Mouse (Mus musculus) retina, postnatal 1 day (tissue): ENCODE results near the gene Per1.

Experiments
- DNase-seq: peaks from one replicate; pipeline ENCODE4 v3.0.0-alpha.2; 2012

Gene Per1

GRCm38 (mm10) chr11:69094697-69095429 lies at the start of gene Per1:
Gene Per1 (plus strand): TSS chr11:69095217.
- DNase-seq, result peak; percentile 100

- DNase-seq, result peak; percentile 94
Measured at GRCm38 (mm10) chr11:69045531-69046394, 49.3 kb upstream of the Per1 start, which contains the start of gene Aurkb. Gene Aurkb (plus strand): TSS chr11:69045647.

DNA sequence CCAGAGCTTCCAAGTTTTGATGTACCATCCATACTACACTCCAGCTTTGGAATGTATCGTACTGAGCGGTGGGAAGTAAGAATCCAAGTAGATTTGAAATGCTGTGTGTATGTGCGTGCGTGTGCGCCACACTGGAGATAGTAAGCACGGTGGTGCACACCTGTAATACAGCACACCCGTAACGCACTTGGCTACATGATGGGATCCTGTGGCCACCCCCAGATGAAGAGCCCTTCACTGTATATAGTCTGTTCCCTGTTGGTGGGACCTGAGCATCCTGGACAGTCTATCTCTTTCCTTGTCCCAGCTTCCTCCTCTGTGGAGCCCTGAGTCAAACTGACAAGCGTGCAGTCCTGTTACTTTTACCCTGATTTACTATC lies 48.6 kb upstream of the Per1 start:
- DNase-seq, result no peak

DNA sequence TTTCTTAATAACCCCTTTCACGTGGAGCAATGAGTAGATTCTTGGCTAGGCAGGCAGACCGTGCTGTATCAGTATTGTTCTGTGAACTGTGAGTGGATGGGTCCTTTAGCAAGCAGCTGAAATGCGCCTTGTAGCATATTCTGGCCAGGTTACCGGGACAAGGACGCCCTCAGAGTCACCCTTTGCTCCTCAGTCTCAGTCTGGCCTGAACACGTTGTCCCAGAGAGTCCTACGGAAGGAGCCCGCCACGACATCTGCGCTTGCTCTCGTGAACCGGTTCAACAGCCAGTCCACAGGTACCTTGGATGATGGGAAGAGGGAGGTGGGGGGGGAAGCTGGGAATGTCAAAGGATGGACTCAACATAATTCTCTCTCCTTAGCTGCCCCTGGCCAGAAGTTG lies 47.4 kb upstream of the Per1 start:
- DNase-seq, result no peak

- DNase-seq, result no peak
Measured at GRCm38 (mm10) chr11:69048151-69048550, 46.9 kb upstream of the Per1 start.

DNA sequence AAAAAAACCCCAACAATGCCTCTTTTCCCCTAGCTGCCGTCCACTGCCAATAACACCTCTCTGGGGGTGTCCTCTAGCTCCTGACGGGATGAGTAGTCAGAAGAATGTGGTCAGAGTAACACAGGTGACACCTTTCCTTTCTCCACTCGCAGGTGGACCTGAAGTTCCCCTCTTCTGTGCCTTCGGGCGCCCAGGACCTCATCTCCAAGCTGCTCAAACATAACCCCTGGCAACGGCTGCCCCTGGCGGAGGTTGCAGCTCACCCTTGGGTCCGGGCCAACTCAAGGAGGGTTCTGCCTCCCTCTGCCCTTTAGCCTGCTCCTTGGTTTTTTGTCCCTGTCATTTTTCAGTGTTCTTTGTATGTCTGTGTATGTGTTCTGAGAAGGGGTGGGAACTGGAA lies 44.3 kb upstream of the Per1 start:
- DNase-seq, result no peak

- DNase-seq, result no peak
Measured at GRCm38 (mm10) chr11:69051771-69052170, 43.2 kb upstream of the Per1 start.

GRCm38 (mm10) chr11:69052824-69053421 lies 42.1 kb upstream of the Per1 start:
- DNase-seq, result no peak

GRCm38 (mm10) chr11:69053848-69054247 lies 41.2 kb upstream of the Per1 start:
- DNase-seq, result no peak

DNA sequence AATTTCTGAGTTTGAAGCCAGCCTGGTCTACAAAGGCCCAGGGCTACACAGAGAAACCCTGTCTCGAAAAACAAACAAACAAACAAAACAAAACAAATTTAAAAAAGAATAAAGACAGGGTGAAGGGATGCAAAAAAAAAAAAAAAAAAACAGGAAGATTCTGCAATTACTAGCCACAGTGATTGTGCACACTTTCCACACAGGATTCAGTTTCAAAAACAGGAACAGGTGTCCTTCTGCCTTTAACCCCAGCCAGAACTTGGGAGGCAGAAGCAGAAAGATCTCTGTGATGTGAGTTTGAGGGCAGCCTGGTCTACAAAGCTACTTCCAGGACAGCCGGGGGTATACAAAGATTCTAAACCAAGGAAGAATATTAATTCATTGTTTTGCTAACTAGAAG lies 36.8 kb upstream of the Per1 start:
- no peak for DNase-seq

GRCm38 (mm10) chr11:69058729-69059356 lies 36.2 kb upstream of the Per1 start:
- no peak for DNase-seq

- peak; percentile 99 for DNase-seq
Measured at GRCm38 (mm10) chr11:69059357-69059974, 35.6 kb upstream of the Per1 start, which contains the start of gene Borcs6. Gene Borcs6 (plus strand): TSS chr11:69059717.

DNA sequence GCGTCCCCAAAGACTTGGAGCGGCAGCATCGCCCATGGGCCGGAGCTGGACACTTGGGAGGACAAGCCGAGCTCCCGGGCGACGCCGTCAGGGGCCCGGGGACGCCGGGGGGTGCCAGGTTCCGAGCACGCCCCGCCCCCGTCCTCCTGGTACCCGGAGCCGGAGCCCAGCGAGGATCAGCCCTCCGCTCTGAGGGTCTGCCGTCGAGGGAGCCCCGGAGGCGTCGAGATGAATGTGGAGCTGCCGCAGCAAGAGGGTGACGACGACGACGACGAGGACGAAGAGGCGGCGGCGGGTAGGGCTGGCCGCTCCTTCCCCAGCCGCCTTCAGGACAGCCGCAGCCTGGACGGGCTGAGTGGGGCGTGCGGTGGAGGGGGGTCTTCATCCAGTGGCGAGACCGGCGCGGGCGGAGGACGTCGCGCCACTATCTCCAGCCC lies 35.0 kb upstream of the Per1 start:
- DNase-seq, result no peak

DNA sequence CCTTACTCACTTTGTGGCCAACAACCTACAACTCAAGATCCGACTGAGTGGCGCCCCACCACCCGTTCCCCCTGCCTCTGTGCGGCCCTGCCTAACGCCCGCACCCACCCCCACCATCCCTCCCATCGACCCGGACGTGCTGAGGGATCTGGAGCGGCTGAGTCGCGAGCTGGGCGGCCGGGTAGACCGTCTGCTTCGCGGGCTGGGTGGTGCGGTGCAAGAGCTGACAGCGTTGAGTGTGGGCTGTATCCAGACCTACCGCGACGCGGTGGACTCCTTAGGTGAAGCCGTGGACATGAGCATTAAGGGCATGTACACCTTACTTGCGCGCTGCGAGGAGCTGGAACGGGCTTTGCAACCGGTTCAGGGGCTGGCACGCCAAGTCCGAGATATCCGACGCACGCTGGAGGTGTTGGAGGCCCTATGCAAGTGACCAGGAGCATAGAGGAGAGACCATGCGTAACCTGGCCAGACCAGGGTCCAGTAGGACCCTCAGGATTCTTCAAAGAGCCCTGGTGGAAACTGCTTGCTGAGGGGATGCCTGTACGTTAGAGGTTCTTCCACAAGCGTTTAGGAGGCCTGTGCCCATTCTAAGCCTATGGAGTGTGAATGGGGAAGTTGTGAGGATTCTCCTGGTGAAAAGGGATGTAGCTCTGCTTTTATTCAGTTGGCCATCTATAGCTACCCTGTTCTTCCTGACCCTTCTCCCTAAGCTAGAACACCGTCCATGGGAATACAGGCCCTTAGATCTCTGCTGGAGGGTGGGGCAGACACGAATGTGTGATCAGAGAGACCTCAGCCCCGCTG lies 34.4 kb upstream of the Per1 start:
- peak; percentile 60 for DNase-seq

DNA sequence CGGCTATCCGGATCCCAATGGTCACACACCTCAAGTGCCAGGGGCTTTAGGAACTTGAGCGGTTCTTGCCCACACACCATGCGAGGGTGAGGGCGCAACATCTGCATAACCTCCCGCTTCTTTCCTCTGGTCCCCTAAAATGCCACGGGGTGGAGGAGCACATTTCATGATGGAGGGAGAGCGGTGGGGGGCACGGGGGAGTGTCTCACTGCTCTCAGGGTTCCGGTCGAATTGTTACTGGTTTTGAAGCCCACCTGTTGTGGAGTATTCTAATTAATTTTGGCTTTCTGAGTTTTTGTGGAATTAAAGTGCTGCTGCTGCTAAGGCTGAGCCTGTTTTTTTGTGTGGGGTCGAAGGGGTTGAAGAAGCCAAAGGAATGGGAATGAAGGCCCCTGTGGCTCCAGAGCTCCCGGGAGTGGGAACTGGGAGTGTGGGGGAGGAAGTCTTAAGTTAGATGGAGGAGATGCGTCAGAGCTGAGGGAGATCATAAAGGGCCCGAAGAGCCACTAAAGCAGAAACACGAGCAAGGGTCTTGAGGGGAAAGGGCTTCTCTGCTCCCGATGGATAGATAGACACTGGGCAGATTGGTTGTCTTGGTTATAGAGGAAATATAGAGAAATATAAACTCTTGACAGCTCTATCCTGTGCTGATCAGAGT lies 33.6 kb upstream of the Per1 start:
- peak; percentile 4 for DNase-seq

GRCm38 (mm10) chr11:69062194-69062760 lies 32.7 kb upstream of the Per1 start:
- peak; percentile 80 for DNase-seq

DNA sequence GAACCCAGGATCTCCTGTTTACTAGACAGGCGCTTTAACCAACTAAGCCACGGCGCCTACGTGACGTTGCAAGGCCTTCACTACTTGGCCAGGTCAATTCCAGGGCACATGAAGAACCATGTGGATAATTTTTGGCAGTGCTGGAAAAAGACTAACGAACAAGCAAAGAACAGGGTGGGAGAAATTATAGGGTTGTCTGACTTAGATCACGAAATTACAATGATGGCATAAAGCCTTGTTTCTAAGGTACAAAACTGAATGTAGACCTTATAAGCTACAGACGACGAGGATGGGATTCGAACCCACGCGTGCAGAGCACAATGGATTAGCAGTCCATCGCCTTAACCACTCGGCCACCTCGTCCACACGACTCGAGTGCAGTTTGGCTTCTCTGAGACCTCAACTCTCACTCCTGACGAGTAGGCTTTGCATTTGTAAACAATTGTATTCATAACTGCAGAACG lies 32.2 kb upstream of the Per1 start:
- DNase-seq, result peak; percentile 94

DNA sequence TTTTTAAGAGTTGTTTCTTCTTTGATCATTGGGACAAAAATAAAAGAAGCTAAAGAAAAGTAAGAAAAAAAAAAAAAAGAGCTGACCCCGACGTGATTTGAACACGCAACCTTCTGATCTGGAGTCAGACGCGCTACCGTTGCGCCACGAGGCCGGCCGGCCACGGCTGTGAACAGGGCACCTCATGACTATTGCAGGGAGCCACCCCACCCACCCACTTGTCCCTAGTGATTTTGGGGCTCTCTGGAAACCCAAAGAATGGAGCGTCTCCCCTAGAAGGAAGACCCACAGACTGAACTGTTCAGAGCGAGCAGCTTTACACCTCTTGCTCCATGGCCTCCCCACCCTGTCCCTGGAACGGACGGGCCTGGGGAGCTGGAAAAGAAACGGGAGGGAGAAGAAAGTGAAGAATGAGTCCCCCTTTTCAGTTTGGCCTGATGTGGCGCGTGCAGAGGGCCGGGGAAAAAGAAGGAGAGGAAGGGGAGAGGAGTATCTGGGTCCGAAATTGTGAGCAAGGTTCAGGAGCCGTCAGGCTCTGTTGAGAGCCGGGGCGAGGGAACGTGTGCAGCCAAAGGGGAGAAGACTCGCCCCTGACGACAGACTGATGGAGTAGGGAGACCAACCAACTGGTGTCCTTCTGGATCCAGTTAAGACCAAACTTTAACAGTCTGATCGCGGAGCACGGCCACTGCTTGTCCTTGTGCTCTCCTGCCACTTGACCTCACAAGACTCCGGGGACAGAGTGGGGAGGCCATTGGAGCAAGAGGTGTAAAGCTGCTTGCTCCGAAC lies 31.4 kb upstream of the Per1 start:
- DNase-seq, result peak; percentile 86

GRCm38 (mm10) chr11:69064259-69065133 lies 30.5 kb upstream of the Per1 start:
- DNase-seq, result no peak
